Mouse (Mus musculus) myocyte (in vitro differentiated cells): Measurements from ENCODE around the gene Tmem120b.

Experiments
- MAX ChIP-seq: IDR thresholded peaks from one replicate; pipeline ENCODE4 v1.6.1; 2011; ENCODE audit warnings: low read depth, mild to moderate bottlenecking, control low read depth
- POLR2AphosphoS2 ChIP-seq: IDR thresholded peaks from one replicate; pipeline ENCODE4 v1.6.1; 2011; ENCODE audit warnings: low read depth, control low read depth; ENCODE audit not compliant: insufficient read length
- TCF12 ChIP-seq: IDR thresholded peaks from one replicate; pipeline ENCODE4 v1.6.1; 2011; ENCODE audit warnings: mild to moderate bottlenecking, control low read depth; ENCODE audit not compliant: poor library complexity, insufficient read depth, severe bottlenecking
- USF1 ChIP-seq: IDR thresholded peaks from one replicate; pipeline ENCODE4 v1.6.1; 2011; ENCODE audit warnings: low read depth, mild to moderate bottlenecking, control low read depth, moderate library complexity

DNA sequence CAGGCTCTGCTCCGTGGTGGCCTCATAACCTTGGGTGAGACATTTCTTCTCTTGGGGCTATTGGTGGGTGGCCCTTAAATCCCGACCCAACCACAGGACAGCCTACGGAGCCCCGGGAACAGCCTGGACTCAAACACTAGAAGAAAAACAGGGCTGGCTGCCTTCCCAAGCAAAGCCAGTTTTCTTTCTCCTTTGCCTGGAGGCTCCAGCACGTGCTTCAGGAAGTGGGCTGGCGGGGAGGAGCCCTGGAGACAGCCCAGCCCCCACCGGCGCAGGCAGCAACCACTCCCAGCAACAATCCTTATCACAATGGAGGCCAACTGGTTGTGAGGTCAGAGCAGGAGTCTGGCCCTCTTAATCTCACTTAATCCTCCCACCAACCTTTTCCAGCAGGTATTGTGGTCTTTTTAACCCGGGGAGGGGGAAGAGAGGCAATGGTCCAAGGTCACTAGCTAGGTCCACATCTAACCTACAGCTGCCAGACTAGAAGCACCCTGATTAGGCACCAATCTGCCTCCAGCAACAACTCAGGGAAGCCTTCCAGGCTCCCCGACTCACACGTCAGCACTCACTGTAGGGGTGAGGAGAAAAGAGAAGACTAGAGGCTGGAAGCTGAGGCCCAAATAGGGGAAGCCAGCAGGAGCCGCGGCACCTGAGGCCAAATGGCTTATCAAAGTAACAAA is 68.3 kb downstream of the Tmem120b start:
- TF ChIP-seq MAX (peak; percentile 78), TCF12 (peak; percentile 48), USF1 (peak; percentile 74), POLR2AphosphoS2 (peak; percentile 59)
